Mouse (Mus musculus): ENCODE data around the gene Adat3. TPM values are rescaled to one million over a fixed set of nuclear protein-coding genes. Genes with fewer than 3 reads are reported as not detected.

Gene Adat3
- polyA plus RNA-seq, 1 experiment from 2014 or later = 4.8 TPM

GRCm38 (mm10) chr10:80620796-80621689, 18.4 kb downstream of the Adat3 start:
- TF ChIP-seq CTCF (IDR thresholded peaks at IDR 0.05) (no peak), EP300 (IDR thresholded peaks at IDR 0.05) (no peak)
- WGBS = 48% methylated on average over 16 of the region's 16 CpGs
- ATAC-seq = no peak

GRCm38 (mm10) chr10:80621690-80621939, 18.9 kb downstream of the Adat3 start:
- Histone ChIP-seq H3K36me3 (ENCODE audit: insufficient read depth, low read length) (no peaks in the 10 kb centered on the region), H3K4me2 (replicated peaks; ENCODE audit: low read depth, low read length) (peak overlapping the region; percentile 62), H3K27me3 (replicated peaks; ENCODE audit: insufficient read depth, low read length) (no peaks in the 10 kb centered on the region), H3K9me3 (ENCODE audit: low read length) (no peaks in the 10 kb centered on the region), H3K9ac (replicated peaks; ENCODE audit: low read depth) (peak overlapping the region; percentile 29; the same call in 1 of the 2 replicates), H3K27ac (ENCODE audit: low read length) (peak overlapping the region; percentile 93), H3K4me1 (ENCODE audit: insufficient read depth, low read depth, low read length) (peaks cover 9% of the 10 kb centered on the region; the same call in 1 of the 2 replicates), H3K4me3 (ENCODE audit: low read depth, low read length) (peak overlapping the region; percentile 55)
- under 1% methylated on average over 9 of the region's 9 CpGs for WGBS
- no peak for ATAC-seq
- TF ChIP-seq EP300 (IDR thresholded peaks at IDR 0.05) (no peak), CTCF (IDR thresholded peaks at IDR 0.05) (no peak)
- DNase-seq (ENCODE audit: low spot score) = no peak

More at GRCm38 (mm10) chr10:80620796-80621689, 18.4 kb downstream of the Adat3 start:
- peak overlapping the region; percentile 93 for H3K27ac ChIP-seq (ENCODE audit: low read length)
- H3K4me2 ChIP-seq (replicated peaks; ENCODE audit: low read depth, low read length) = peak overlapping the region; percentile 62
- peak overlapping the region; percentile 55 for H3K4me3 ChIP-seq (ENCODE audit: low read depth, low read length)
- H3K9ac ChIP-seq (replicated peaks; ENCODE audit: low read depth) = peak overlapping the region; percentile 29; the same call in 1 of the 2 replicates
- H3K4me1 ChIP-seq (ENCODE audit: insufficient read depth, low read depth, low read length) = peaks cover 9% of the 10 kb centered on the region; the same call in 1 of the 2 replicates
- no peaks in the 10 kb centered on the region for H3K27me3 ChIP-seq (replicated peaks; ENCODE audit: insufficient read depth, low read length)
- H3K36me3 ChIP-seq (ENCODE audit: insufficient read depth, low read length) = no peaks in the 10 kb centered on the region
- no peaks in the 10 kb centered on the region for H3K9me3 ChIP-seq (ENCODE audit: low read length)
- DNase-seq (ENCODE audit: low spot score) = no peak

GRCm38 (mm10) chr10:80621940-80622660, 19.4 kb downstream of the Adat3 start:
- TF ChIP-seq CTCF (IDR thresholded peaks at IDR 0.05) (no peak), EP300 (IDR thresholded peaks at IDR 0.05) (peak; percentile 57; the same call in 1 of the 2 replicates)
- no peaks in the 10 kb centered on the region for H3K9me3 ChIP-seq (ENCODE audit: low read length)
- ATAC-seq (peak; percentile 96), DNase-seq (ENCODE audit: low spot score) (peak; percentile 100)
- H3K4me2 ChIP-seq (replicated peaks; ENCODE audit: low read depth, low read length) = peak overlapping the region; percentile 91
- H3K9ac ChIP-seq (replicated peaks; ENCODE audit: low read depth) = 0 out of 2 replicates have a peak overlapping the region, but pooled peaks have one; percentile 30
- H3K4me3 ChIP-seq (ENCODE audit: low read depth, low read length) = peak overlapping the region; percentile 69
- no peaks in the 10 kb centered on the region for H3K36me3 ChIP-seq (ENCODE audit: insufficient read depth, low read length)
- H3K27me3 ChIP-seq (replicated peaks; ENCODE audit: insufficient read depth, low read length) = no peaks in the 10 kb centered on the region
- WGBS = under 1% methylated on average over 64 of the region's 64 CpGs
- H3K27ac ChIP-seq (ENCODE audit: low read length) = peak overlapping the region; percentile 93
- H3K4me1 ChIP-seq (ENCODE audit: insufficient read depth, low read depth, low read length) = peaks cover 9% of the 10 kb centered on the region; the same call in 1 of the 2 replicates

- WGBS = under 1% methylated on average over 54 of the region's 85 CpGs
- peak; percentile 15 for ATAC-seq
- peak; percentile 33; the same call in 1 of the 2 replicates for TF ChIP-seq CTCF (IDR thresholded peaks at IDR 0.05)
- TF ChIP-seq EP300 (IDR thresholded peaks at IDR 0.05) = no peak
- H3K36me3 ChIP-seq (ENCODE audit: insufficient read depth, low read length) = no peaks in the 10 kb centered on the region
- peak within 1 kb of the TSS; percentile 93 for H3K27ac ChIP-seq (ENCODE audit: low read length)
- H3K4me3 ChIP-seq (ENCODE audit: low read depth, low read length) = peak within 1 kb of the TSS; percentile 69
- no peaks in the 10 kb centered on the region for H3K27me3 ChIP-seq (replicated peaks; ENCODE audit: insufficient read depth, low read length)
- no peaks in the 10 kb centered on the region for H3K9me3 ChIP-seq (ENCODE audit: low read length)
- H3K4me2 ChIP-seq (replicated peaks; ENCODE audit: low read depth, low read length) = peak within 1 kb of the TSS; percentile 91
- peak; percentile 19 for DNase-seq (ENCODE audit: low spot score)
- H3K9ac ChIP-seq (replicated peaks; ENCODE audit: low read depth) = peak within 1 kb of the TSS; percentile 84
- H3K4me1 ChIP-seq (ENCODE audit: insufficient read depth, low read depth, low read length) = peaks cover 13% of the 10 kb centered on the region; the same call in 1 of the 2 replicates
These were observed 20.2 kb downstream of the Adat3 start, which contains the start of gene Csnk1g2 for GRCm38 (mm10) chr10:80622661-80623456. TSS of gene Csnk1g2 (plus strand) at chr10:80622838.

- H3K9me3 ChIP-seq (ENCODE audit: low read length) = no peaks in the 10 kb centered on the region
- ATAC-seq = no peak
- H3K4me2 ChIP-seq (replicated peaks; ENCODE audit: low read depth, low read length) = peak overlapping the region; percentile 91
- peak overlapping the region; percentile 81 for H3K27ac ChIP-seq (ENCODE audit: low read length)
- peak overlapping the region; percentile 69 for H3K4me3 ChIP-seq (ENCODE audit: low read depth, low read length)
- 12% methylated on average over 13 of the region's 15 CpGs for WGBS
- H3K4me1 ChIP-seq (ENCODE audit: insufficient read depth, low read depth, low read length) = peaks cover 13% of the 10 kb centered on the region; the same call in 1 of the 2 replicates
- H3K9ac ChIP-seq (replicated peaks; ENCODE audit: low read depth) = peak overlapping the region; percentile 84
- peak; percentile 75 for DNase-seq (ENCODE audit: low spot score)
- no peaks in the 10 kb centered on the region for H3K36me3 ChIP-seq (ENCODE audit: insufficient read depth, low read length)
- H3K27me3 ChIP-seq (replicated peaks; ENCODE audit: insufficient read depth, low read length) = no peaks in the 10 kb centered on the region
- TF ChIP-seq CTCF (IDR thresholded peaks at IDR 0.05) (no peak; the same call in 1 of the 2 replicates), EP300 (IDR thresholded peaks at IDR 0.05) (no peak; the same call in 1 of the 2 replicates)
These were observed 20.9 kb downstream of the Adat3 start for GRCm38 (mm10) chr10:80623457-80624191.

Measured in lung, postnatal 0 days (tissue).